Mouse (Mus musculus) kidney, adult 2 months (tissue): ENCODE measurements around the gene Dnaaf5.

Source experiments
- CTCF ChIP-seq: fragments of 200-500 bp; conservative IDR thresholded peaks from 2 replicates; pipeline ENCODE4 v1.5.1; 2011; ENCODE audit warnings: low read depth, mild to moderate bottlenecking, control low read depth, low read length, moderate library complexity, mixed read lengths; ENCODE audit not compliant: insufficient read depth, insufficient read length
- POLR2A ChIP-seq: fragments of 200-500 bp; IDR thresholded peaks from one replicate; pipeline ENCODE4 v1.6.1; 2011; ENCODE audit warnings: low read depth, low read length, control low read depth

DNA sequence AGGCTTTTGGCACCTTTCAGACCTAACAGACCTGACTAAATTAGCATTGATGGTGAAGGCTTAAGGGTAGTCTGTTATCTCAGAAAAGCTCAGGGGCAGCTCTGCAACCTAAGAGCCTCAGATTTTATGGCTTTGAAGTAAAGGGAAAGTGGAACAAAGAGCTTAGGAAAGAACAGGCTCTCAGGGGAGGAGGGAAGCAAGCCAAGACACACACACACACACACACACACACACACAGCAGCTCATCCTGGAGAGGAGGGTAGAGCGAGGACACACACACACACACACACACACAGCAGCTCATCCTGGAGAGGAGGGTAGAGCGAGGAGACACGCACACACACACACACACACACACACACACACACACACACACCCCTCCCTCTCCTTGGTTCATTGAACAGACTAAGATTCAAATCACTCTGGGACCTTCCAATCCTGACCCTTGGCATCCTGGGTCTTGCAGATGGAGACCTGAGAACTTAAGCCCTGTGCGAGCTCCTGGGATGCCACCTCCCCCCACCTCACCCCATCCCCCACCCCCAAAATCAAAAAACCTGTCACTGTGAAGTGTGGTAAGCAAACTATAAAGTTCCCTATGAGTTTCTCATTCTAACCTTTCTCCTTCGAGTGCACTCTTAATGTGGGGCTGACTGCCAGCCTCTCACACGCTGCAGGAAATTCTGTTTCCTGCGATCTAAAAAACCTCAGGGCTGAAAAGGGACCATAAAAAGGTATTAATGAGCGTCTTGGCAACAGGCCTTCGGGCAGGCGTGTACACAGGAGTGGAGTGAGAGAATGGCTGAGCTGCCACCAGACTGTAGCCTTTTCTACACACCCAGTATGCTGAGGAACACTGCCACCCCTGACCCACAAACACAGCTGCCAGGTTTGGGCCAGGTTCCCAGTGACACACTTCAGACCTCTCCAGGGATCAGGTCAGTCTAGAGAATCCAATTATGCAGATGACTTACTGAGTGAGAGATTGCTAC is 24.8 kb downstream of the Dnaaf5 start:
- TF ChIP-seq CTCF = no peak
- no peak for TF ChIP-seq POLR2A
